Mouse (Mus musculus) embryo, embryonic 11.5 days (tissue): ENCODE data around the gene Sbk2.
A peak's percentile ranks its signal among the peaks of the same experiment; 100 is the strongest.

Experiments used
- DNase-seq: peaks from one replicate; pipeline ENCODE4 v3.0.0-alpha.2; 2012; ENCODE audit warnings: low read depth, low spot score

Sbk2 gene

GRCm38 (mm10) chr7:4953815-4954445 is 10.3 kb downstream of the Sbk2 start:
- no peak for DNase-seq

- no peak for DNase-seq
These were observed 13.5 kb downstream of the Sbk2 start for GRCm38 (mm10) chr7:4950561-4951342.

DNA sequence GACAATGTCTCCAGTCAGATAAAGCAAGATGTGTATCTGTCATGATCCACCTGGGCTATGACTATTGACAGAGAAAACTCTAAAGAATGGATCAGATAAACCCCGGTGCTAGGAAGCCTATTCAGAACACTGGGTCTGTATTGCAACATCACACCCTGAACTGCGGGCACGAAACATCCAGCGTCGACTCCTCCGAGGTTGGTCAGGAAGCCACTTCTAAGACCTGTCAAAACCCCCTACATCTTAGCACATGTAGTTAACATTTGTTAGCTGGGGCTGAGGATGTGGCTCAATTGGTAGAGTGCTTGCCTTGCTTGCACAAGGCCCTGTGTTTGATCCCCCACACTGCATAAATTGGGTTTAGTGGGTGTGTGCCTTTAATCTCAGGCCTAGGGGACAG is 15.8 kb downstream of the Sbk2 start:
- no peak for DNase-seq

DNA sequence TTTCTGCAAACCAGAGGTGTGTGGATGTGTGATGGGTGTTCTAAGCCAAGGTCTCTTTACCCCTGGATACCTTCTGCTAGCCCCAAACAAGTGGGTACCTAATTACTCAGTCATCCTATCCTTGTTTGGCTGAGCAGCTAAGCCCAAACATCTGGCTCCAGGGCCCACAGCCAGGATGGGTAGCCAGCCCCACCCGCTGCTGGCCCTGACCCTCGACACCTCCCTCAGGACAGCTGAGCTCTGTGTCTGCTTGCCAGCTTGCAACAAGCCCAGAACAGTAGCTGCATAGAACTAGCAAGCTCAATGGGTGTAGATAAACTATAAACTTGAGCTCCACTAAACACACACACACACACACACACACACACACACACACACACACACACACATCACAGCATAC is 16.4 kb downstream of the Sbk2 start:
- no peak for DNase-seq

DNA sequence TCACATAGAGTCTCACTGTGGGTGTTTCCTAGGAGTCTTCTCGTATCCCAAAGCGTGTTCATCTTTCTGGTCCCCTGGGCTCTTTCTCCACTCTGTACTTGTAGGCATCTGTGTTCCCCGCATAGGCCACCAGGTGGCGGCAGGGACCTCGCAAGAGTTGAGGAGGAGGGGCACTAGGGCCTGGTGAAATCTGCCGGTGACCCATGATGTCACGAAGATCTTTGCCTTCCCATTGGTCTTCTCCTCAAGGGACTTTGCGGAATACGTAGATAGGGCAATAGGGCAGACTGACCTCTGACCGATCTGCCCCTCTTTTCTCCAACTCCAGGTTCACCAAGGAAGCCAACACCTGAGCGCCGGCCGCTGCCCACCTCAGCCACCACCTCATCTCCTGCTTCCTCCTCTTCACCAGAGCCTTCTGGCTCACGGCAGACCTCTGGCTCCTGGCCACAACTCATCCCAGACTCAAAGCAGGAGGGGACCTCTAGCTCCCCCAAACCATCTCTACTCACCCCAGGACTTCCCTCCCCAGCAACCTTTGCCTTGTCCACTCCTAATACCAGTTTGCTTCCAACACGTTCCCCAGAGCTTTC is 20.9 kb downstream of the Sbk2 start:
- peak; percentile 81 for DNase-seq

GRCm38 (mm10) chr7:4942673-4943072 is 21.5 kb downstream of the Sbk2 start:
- DNase-seq = no peak

DNA sequence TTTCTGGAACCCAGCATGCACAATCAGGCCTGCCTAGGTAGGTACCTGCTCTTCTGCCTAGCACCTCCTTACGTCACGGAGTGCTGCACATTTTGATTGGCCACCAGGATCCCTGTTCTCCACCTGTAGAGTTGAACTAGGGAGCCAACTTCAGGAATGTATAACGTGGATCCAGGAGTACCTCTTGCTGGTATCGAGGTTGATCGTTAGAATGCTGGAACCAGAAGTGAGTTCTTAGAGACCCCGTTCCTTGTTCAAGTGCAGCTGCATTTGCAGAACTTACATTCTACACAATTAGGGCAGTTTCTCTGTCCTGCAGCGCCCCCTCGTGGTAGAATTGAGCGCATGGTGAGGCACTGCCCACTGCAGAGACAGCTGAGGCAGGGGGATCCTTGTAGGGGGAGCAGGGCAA is 24.1 kb downstream of the Sbk2 start:
- DNase-seq = peak; percentile 70

DNA sequence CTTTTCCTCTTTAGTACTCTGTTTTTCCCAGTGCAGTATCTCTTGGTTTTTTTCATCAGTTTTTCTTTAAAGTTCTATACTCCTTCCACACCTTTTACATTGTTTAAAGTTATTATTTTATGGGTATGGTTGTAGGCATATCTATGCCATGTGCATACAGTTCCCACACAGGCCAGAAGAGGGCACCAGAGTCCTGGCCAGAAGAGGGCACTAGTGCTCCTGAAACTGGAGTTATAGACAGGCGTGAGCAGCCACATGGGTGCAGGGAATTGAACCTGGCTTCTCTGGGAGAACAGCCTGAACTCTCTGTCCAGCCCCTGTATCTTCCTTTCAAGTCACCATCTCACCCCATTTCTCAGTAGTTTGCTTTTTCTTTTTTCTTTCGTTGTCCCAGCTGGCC is 25.8 kb downstream of the Sbk2 start:
- DNase-seq = no peak

DNA sequence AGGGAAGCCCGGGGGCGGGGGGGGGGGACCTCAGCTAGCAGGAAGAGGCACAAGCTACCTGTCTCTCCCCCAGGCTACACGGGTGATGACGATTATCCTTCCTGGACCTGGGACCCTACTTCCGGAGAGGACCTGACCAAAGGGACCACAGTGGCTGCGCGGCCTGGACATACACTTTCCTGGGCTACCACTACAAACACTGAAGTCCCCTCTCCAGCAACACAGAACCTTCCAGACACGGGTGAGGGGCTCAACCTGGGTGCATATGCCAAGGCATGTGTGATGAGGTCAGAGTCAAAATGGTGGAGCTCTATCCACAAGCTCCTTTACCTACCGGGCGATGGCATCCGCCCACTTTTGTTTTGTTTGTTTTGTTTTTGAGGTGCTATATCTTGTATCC is 26.8 kb downstream of the Sbk2 start:
- DNase-seq = no peak

GRCm38 (mm10) chr7:4936832-4937231 is 27.4 kb downstream of the Sbk2 start:
- no peak for DNase-seq

DNA sequence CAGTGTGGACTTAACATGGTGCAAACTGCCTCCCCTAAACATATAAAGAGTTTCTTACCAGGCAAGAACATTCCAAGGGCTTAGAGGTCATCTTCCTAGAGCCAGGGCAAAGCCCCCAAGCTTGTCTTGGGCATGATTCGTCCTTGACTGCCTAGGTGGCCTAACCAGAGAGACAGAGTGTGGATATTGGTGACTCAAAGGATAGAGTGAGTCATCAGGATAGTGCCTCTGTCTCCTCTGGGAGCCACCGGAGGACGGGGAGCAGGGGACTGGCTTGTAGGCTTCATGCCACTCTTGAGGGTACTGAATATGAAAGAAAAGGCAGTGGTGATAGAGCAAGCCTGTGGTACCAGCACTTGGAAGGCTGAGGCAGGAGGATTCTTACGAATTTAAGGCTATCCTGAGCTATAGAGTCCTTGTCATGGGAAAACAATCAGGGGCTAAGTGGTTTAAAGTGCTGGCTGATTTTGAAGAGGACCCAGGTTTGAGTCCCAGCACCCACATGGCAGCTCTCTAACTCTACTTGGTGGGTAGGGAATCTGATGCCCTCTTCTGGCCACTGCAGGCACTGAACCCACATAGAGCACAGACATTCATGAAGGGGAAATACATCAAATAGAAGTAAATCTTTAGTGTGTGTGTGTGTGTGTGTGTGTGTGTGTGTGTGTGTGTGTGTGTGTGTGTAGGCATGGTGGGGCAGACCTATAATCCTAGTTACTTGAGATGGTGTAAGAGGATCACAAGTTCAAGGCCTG is 29.9 kb downstream of the Sbk2 start:
- no peak for DNase-seq

- no peak for DNase-seq
These were observed 31.1 kb downstream of the Sbk2 start for GRCm38 (mm10) chr7:4933103-4933502.

GRCm38 (mm10) chr7:4928323-4928722 is 35.9 kb downstream of the Sbk2 start:
- no peak for DNase-seq

- DNase-seq = no peak
These were observed 36.5 kb downstream of the Sbk2 start for GRCm38 (mm10) chr7:4927711-4928110.

DNA sequence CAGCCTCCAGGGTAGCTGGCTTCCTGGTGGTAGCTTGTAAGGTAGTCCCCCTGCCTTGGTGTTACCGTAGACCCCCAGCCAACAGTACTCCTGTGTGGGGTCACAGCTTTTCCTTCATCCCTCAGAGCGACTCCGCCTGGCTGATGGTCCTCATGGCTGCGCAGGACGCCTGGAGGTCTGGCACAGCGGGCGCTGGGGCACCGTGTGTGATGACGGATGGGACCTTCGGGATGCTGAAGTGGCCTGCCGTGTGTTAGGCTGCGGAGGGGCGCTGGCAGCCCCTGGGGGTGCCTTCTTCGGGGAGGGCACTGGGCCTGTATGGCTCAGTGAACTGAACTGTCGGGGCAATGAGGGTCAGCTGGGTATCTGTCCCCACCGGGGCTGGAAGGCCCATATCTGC is 37.4 kb downstream of the Sbk2 start:
- no peak for DNase-seq

DNA sequence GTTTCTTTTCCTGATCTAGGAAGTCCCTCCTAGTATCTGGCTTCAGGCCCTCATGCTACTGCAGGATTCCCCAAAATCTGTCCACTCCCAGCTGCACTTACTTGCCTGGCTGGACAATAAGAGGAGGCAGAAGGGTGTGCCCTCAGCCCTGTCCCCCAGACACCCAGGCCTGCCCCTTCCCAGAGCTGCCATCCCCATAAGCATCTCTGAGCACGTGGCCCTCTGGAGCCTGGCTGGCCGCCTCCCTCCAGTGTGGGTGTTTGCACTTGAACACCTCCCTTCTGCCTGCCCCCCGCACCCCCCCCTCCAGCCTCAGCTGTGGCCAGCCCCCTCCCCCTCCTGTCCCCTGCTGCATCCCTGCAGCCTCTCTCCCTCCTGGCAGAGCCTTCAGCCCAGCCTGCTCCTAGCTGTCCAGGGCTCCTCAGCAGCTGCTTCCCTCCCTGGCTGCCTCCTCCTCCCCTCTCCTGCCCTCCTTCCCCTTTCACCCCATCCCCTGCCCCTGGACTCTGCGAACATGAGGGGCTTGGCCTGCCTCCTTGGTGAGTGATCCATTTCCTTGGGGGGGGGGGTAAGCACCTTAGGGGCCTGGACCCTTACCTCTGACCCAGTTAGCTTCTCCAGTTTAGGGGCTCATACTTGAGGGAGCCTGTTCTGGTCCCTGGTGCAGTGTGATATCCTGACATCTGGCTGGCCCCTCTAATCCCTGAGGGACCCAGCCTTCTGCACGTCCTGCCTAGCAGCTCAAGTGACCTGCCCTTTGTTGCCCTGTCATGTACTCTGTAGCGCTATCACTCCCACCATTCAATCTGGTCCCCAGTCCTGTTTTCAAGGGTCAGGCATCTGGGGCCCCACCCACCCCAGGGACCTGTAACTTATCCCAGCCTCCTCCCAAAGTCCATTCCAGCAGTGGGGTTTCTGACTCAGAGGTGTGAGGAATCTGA is 38.5 kb downstream of the Sbk2 start, which contains the start of gene Ssc5d:
Gene Ssc5d (plus strand): TSS at position 345 of the 941 bp plus-strand sequence.
- DNase-seq = no peak

DNA sequence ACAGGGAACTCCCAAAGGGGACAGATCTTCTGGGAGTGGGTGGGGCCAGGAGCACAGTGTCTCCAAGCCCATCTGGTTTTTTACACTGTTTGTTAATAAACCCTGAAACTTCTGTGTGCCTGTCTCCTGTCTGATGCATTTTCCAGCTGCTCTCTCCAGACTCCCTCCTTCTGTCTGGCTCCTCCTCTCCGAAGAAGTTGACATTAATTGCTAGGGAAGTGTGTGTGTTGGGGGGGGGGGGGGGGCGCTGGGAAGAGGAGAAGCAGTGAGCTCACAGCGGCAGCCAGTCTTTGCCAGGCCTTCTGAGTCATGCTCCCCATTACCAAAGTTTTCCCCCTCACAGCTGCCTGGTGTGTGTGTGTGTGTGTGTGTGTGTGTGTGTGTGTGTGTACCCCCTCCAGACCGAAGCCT is 39.3 kb downstream of the Sbk2 start:
- DNase-seq = no peak

DNA sequence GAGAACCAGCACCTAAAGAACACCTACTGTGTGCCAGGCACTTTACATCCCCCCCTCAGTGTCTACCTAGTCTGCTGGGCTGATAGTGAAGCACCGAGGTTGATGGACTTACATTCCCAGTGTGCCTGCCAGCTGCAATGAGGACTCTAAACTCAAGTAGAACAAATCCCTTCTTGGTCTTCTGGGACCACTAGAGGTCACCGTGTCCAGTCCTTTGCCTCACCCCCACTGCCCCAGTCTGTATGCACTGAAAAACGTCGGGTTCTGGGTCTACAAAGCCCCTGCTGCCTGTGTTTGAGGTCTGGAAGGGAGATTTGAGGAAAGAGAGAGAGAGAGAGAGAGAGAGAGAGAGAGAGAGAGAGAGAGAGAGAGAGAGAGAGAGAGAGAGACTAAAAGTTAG is 39.7 kb downstream of the Sbk2 start:
- no peak for DNase-seq

DNA sequence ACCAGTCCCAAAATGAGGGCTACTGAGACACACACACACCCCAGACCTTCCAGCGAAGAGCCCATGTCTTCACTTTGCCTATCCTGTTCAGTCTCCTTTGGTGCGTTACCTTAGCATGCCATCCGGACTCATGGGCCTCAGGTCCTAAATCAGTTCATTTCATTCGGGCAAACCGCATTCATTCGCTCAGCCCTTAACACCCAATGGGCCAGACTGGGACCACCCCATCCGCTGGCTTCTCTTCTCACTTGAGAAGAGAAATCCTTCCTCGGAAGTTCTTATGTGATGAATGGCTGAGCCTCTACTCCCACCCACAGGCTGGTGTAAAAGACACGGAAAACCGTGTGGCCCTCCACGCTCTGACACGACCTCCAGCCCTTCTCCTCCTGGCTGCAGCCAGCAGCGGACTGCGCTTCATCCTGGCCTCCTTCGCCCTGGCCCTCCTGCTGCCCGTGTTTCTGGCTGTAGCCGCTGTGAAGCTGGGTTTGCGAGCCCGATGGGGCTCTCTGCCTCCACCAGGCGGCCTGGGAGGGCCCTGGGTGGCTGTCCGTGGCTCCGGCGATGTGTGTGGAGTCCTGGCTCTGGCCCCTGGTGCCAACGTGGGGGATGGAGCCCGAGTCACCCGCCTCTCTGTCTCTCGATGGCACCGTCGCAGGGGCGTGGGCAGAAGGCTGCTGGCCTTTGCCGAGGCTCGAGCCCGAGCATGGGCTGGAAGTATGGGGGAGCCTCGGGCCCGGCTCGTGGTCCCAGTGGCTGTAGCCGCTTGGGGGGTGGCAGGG is 40.4 kb downstream of the Sbk2 start:
- no peak for DNase-seq

DNA sequence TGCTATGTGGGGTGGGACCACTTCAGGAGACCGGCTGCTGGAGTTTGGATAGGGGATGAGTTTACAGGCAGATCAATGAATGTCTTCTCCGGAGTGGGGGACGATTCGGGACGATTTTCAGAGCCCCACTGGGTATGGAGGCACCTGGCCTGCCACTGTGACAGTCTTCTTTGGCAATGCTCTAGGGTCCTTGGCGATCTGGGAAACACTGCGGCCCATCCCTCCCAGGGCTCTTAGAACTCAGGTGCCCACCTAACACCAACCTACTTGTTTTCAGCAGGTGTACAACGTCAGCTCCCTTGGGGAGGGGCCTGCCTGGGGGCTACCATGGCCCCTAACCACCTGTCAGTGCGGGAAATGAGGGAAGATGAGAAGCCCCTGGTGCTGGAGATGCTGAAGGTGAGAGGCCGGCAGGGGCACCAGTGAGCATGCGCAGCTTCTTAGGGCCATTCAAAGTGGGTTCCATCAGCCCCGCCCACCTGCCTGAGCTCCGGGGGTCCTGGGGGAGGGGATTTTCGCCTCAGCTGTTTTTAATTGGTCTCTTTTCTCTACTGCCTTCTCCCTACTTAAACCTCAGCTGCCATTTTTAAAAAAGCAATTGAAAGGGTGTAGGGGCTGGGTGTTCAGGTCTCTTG is 41.2 kb downstream of the Sbk2 start:
- no peak for DNase-seq
